Comparison of ENCODE assay signal across 19 mouse cellular contexts in the genomic region with DNA sequence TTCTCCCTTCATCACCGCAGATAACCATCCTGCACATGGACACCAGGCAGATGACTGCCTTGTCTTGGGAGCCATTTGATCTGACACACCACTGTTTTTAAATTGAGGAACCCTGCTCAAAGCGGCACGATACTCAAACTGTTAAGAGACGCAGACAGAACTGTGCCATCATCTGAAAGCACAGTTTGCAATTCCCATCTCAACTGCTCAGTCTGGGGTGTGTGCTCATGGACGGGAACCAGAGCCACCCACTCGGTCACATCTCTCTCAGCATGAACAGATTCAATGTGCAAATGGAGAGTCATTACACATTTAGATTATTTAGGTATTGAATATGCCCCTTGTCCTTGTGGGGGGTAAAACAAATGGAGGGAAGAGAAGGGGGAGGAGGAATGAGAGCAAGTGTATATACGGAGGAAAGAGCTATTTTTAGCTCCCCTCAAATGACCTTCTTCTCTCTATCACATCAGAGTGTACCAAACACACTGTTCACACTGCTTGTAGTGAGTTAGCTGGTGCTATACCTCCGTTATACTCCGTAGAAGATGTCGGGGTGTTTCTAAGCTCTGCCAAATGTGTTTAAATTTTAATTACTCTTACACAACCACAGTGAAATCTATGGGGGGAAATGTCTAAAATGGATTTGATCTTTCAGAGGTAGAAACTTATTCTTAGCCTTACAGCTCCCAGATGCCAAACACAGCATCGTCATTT.
DNase-seq lines count a peak whose midpoint lies in the region; ATAC-seq and TF ChIP-seq lines count a peak whose summit lies in the region.
"Had no signal": no experiment of that assay in that cellular context is flagged by ENCODE, and none has a peak within 500 bp of the region (broad histone marks: within the 10 kb centered on the region; RNA-seq: fewer than 3 reads in every experiment).

No protein-coding gene starts in this region.

- H3K9me3 ChIP-seq in intestine, embryonic 16.5 days (ENCODE audit: control insufficient read depth, low read length), result no peaks in the 10 kb centered on the region
- H3K9me3 ChIP-seq: embryonic facial prominence, embryonic 12.5 days; heart, embryonic 10.5 days; hindbrain, embryonic 15.5 days; limb, embryonic 13.5 days had no signal

- no peak overlapping the region for H3K4me2 ChIP-seq in intestine, embryonic 16.5 days (ENCODE audit: low read depth, low read length)
- H3K4me2 ChIP-seq: embryonic facial prominence, embryonic 12.5 days; hindbrain, embryonic 15.5 days; limb, embryonic 13.5 days; liver, embryonic 13.5 days; midbrain, embryonic 11.5 days had no signal

- DNase-seq in cerebellum, adult 2 months, result peak; percentile 26 to 31
- DNase-seq in cerebellum, adult 9-11 months, result no peak
- peak; percentile 38 to 44 for DNase-seq in layer of hippocampus, adult 2 months (ENCODE audit: low spot score in 2 of 2)
- DNase-seq in layer of hippocampus, adult 9-10 months (ENCODE audit: low spot score), result no peak
- DNase-seq in right cerebral cortex, postnatal 10 days (ENCODE audit: low spot score in 2 of 2), result peak; percentile 33 to 46
- no peak for DNase-seq in right cerebral cortex, postnatal 4 days
- DNase-seq: adrenal gland, postnatal 36 days; kidney, adult 8-10 months; kidney, postnatal 10 days; liver, embryonic 13.5 days; lung, adult 2 months; lung, postnatal 14 days had no signal

- peak overlapping the region; percentile 13 for H3K4me3 ChIP-seq in cerebellum, adult 2 months (replicated peaks; ENCODE audit: insufficient read depth, low read depth, low read length)
- H3K4me3 ChIP-seq in layer of hippocampus, adult 2 months, result no peak overlapping the region
- no peak overlapping the region for H3K4me3 ChIP-seq in intestine, embryonic 16.5 days (ENCODE audit: low read length)
- H3K4me3 ChIP-seq: embryonic facial prominence, embryonic 12.5 days; heart, embryonic 10.5 days; hindbrain, embryonic 15.5 days; limb, embryonic 13.5 days; liver, embryonic 13.5 days had no signal

- H3K36me3 ChIP-seq in intestine, embryonic 16.5 days (ENCODE audit: control insufficient read depth, insufficient read depth, low read length), result no peaks in the 10 kb centered on the region
- H3K36me3 ChIP-seq: embryonic facial prominence, embryonic 12.5 days; heart, embryonic 10.5 days; hindbrain, embryonic 15.5 days; limb, embryonic 13.5 days; liver, embryonic 13.5 days had no signal

- peaks cover 20% of the 10 kb centered on the region for H3K4me1 ChIP-seq in cerebellum, adult 2 months (ENCODE audit: control insufficient read depth, insufficient read depth, low read length)
- no peaks in the 10 kb centered on the region; the same call in 1 of the 2 replicates for H3K4me1 ChIP-seq in intestine, embryonic 16.5 days (ENCODE audit: control insufficient read depth, insufficient read depth, low read length)
- H3K4me1 ChIP-seq: liver, embryonic 13.5 days had no signal

- 34% methylated on average over 11 of the region's 11 CpGs for WGBS in cerebellum, adult 2 months
- WGBS in intestine, embryonic 16.5 days, result 74% methylated on average over 11 of the region's 11 CpGs

- no peaks in the 10 kb centered on the region for H3K27me3 ChIP-seq in cerebellum, adult 2 months (ENCODE audit: control insufficient read depth, insufficient read depth, low read length)
- H3K27me3 ChIP-seq in intestine, embryonic 16.5 days (replicated peaks; ENCODE audit: control insufficient read depth, insufficient read depth, low read length), result no peaks in the 10 kb centered on the region
- H3K27me3 ChIP-seq: embryonic facial prominence, embryonic 12.5 days; hindbrain, embryonic 15.5 days; limb, embryonic 13.5 days; liver, embryonic 13.5 days had no signal

- peak overlapping the region; percentile 14 for H3K27ac ChIP-seq in cerebellum, adult 2 months (ENCODE audit: insufficient read depth, low read length)
- H3K27ac ChIP-seq in layer of hippocampus, adult 2 months, result peak overlapping the region; percentile 83
- no peak overlapping the region for H3K27ac ChIP-seq in intestine, embryonic 16.5 days (ENCODE audit: low read length)
- H3K27ac ChIP-seq: embryonic facial prominence, embryonic 12.5 days; heart, embryonic 10.5 days; hindbrain, embryonic 15.5 days; limb, embryonic 13.5 days; liver, embryonic 13.5 days had no signal

- TF ChIP-seq CTCF in cerebellum, adult 2 months (IDR thresholded peaks at IDR 0.05; ENCODE audit: borderline replicate concordance, insufficient read depth, low read depth, low read length), result no peak
- no peak for TF ChIP-seq CTCF in layer of hippocampus, adult 2 months (conservative IDR thresholded peaks at IDR 0.05)

- no peak for ATAC-seq in intestine, embryonic 16.5 days
- ATAC-seq: CD4-positive, CD25-positive, alpha-beta regulatory T cell, adult 4 months had no signal

- H3K9ac ChIP-seq in intestine, embryonic 16.5 days (ENCODE audit: low read depth, low read length), result no peak overlapping the region
- H3K9ac ChIP-seq: embryonic facial prominence, embryonic 12.5 days; hindbrain, embryonic 15.5 days; limb, embryonic 13.5 days; liver, embryonic 13.5 days had no signal

- TF ChIP-seq POLR2A in cerebellum, adult 2 months (IDR thresholded peaks at IDR 0.05; ENCODE audit: borderline replicate concordance, insufficient read depth, low read length), result no peak

Comparison
In these comparisons a context has a peak if more than half of its experiments do, and no peak if none do; other contexts are left out.
1. DNase-seq: peak in cerebellum, adult 2 months (2 of 2), layer of hippocampus, adult 2 months (2 of 2) and right cerebral cortex, postnatal 10 days (2 of 2); none in cerebellum, adult 9-11 months (single experiment), layer of hippocampus, adult 9-10 months (single experiment) and right cerebral cortex, postnatal 4 days (single experiment).